Mouse (Mus musculus) right cerebral cortex, postnatal 25 days (tissue): Measurements from ENCODE around the gene Hmox2.

Source experiments
- DNase-seq: peaks from one replicate; pipeline ENCODE4 v3.0.0; 2022

Gene Hmox2

DNA sequence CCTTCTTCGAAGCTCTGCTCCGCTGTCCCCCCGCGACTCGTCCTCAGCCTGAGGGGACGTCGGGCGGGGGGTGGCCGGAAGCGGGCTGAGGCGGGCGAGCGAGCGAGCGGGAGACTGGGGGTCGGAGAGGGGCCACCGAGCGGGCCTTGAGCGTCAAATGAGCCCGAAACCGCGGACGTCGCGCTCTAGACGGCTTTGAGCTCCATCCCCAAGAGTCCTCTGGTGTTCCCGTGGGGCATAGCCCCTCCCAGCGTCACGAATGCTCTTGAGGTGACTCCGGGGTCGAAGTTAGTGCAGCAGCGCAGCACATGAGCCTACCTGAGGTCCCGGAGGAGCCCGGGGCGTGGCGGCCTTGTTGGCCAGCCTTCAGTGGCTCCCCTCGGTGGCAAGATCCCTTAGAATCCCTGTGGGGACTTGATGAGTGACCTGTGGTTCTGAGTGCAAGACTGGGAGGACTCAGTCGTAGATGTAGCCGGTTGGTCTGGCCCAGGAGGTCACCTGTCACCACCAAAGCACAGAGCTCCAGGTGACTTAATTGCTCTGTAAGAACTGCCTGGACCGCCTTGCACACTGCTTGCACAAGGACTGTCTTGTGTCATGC lies 467 bp downstream of the Hmox2 start:
- no peak for DNase-seq

DNA sequence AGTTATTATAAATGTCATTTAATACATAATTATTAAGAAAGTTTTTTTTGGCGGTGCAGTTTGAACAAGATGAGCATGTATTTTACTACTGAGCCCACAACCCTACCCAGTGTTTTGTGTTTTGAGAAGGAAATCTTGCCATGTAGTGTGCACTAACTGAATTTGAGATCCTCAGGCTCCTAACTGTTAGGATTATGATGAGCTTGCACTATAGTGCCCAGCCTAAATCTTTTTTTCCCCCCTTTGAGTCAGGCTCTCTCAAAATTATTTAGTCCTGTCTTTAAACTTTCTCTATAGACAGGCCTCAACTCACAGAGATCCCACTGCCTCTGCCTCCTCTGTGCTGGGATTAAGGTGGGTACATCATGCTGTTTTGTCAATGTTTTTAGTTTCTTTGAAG lies 1.4 kb downstream of the Hmox2 start:
- no peak for DNase-seq

DNA sequence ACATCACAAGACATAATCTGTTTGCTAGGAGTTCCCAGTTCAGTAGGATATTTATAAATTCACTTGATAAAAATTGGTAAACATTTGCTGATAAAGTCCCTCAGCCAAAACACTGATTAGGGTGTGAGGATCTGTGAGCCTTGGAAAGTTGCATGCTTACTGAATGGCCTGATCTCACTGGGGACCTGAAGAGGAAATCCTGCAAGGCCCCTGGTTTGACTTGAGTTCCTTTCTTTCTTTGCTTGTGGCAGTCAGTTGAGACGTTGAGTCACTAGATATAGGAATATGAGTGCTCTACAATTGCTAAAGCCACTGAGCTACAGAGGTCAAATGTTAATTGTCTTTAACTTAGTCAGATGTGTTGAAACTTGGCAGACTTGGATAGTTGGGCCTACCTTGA lies 1.8 kb downstream of the Hmox2 start:
- no peak for DNase-seq

DNA sequence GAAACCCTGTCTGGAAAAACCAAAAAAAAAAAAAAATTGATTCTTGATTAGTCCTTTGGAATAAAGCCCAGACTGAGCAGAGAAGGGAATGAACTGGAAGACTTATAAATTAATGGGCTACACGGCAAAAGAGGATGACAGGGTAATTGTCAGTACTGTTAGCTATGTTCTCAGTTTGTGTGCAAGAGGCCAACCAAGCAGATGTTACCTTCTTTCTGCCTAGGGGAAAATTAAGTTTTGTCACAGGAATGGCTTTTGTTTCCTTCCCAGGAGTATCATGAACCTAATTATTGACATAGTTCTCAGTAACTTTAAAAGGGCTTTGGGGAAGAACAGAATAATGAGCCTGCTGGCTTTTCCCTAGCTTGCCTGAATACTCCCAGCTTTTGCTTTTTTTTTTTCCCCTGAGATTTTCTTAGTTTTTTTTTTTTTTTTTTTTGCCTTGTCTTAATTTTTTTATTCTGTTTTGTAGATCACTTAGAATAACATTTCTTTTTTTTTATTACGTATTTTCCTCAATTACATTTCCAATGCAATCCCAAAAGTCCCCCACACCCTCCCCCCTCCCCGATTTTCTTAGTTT lies 4.7 kb downstream of the Hmox2 start:
- no peak for DNase-seq

DNA sequence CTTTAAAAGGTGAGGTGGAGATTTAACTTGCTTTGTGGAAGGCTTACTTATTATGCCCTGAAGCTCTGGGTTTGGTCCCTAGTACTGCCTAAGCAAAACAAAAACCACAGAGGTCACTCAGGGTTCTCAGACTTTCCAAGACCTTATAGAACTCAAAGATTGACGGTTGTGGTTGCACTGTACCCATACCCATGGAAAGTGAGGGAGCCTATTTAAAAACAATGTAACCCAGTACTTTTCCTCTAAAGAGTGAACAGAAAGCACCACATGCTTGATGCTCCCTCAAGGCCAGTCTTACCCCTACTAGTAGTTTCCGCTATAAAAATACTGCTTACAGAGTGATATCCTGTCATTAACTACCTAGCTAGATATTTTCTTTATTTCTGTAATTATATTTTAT lies 10.1 kb downstream of the Hmox2 start:
- DNase-seq, result no peak

DNA sequence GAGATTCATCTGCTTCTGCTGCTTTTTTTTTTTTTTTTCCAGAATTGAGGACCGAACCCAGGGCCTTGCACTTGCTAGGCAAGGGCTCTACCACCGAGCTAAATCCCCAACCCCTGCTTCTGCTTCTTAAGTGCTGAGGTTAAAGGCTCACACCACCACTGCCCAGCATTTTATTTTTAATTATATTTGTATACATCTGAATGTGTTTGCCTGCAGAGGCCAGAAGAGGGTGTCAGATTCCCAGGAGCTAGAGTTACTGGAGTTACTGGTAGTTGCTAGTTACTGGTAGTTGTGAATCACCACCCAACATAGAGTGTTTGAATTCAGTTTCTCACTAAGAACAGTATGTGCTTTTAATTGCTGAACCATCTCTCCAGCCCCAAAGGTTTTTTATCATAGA lies 13.8 kb downstream of the Hmox2 start:
- no peak for DNase-seq

DNA sequence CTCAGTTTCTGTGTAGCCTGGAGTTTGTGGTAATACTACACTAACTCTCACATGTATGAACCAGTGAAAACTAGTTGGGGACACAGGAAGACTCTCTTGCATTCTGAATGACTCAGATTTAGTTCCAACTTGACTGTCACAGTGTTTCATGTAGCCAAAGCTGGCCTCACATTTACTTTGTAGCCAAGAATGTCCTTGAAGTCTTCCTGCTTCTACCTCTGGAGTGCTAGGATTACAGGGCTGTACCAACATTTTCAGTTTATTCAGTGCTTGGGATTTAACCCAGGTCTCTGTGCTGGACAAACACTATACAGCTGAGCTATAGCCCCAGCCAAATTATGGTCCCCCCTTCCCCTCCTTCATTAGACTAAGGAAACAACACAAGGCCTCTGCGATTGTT lies 16.0 kb downstream of the Hmox2 start:
- no peak for DNase-seq

DNA sequence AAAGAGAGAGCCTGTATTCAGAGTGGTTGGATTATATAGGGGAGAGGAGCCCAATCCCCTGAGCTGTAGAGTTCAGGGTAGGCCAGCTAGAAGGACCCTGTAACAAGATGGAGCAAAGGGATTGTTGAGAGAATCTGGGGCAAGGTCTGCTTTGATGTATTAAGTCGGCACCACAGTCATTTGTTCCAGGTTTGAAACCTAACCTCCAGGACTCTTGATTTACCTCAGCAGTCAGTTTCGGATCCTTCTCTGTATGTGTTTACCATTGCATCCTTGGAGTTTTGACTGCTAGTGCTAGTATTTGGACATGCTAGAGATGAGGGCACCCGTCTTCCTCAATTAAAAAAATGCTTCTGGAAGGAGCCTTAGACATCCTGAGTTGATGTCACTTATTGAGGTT lies 26.0 kb downstream of the Hmox2 start:
- no peak for DNase-seq

DNA sequence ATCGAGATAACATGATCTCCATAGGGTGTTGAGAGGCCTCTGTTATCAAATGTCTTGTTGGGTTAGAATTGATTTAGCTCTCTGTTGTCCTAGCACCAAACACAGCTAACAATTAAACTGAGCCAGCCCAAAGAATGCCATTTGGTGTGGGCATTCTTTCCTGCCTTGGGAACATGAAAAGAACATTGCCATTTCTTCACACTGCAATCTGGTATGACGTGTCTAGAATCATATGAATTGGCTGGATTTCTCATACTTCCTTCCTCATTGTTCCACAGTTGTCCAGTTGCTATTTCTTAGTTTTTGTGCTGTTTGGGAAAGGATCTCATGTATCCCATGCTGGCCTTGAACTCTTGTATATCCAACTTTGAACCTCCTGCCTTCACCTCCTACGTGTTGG lies 27.9 kb downstream of the Hmox2 start:
- DNase-seq, result no peak

DNA sequence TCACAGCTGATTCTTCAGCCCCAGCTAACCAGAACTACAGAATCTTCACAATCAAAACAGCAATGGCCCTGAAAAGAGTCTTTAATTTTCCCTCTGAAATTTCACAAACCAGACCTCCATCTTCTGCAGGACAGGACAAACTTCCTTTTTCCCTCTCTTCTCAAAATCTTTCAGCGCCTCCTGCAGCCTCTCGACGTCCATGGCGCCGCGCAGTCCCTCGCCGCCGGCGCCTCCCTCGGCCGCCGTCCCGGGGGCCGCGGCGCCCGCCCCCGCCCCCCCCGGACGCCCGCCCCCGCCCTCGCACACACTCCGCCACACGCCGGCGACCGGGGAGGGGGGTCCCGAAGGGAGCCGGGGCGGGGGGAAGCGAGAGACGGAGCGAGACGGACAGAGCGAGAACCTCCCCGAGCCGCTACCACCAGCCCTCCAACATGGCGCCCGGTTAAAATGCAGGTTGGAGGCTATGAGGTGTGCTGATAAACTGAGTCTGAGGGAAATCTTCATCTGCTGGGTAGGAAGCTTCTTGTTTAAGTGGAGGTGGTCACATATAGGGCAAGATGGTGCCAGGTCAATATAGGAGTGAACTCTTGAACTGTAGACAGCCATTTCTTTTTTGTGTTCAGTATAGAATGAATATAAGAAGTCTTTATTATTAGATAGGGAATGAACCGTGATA lies 30.6 kb downstream of the Hmox2 start:
- DNase-seq, result peak; percentile 26

DNA sequence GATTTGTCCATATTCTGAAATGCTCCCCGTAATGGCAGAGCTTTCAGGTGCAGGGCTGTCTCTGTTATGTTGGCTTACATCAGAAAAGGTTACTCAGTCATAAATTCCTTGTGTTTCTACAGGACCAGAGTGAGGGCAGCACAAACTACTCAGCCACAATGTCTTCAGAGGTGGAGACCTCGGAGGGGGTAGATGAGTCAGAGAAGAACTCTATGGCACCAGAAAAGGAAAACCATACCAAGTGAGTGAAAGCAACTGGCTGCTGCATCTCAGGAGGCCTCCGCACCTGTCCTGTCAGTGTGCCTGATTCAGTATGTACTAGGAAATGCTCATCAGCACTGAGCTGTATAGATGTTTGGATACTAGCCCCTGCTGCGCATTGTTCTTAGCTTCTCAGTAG lies 36.3 kb downstream of the Hmox2 start:
- DNase-seq, result no peak

DNA sequence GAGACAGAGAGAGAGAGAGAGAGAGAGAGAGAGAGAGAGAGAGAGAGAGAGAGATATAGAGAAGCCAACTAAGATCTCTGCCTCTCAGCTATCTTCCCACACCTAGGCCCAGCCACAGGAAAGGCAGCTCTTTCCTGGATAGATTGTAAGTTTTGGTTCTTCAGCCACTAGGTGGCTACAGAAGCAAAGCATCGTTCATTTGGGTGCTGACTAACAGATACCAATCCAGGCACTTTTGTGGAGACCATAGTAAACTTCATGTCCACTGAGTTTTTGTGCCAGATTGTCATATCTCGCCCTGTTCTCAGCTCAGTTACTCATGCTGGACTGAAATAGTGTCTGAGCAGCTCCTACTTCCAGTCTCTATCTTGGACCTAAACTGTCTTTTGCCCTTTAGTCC lies 37.1 kb downstream of the Hmox2 start:
- no peak for DNase-seq

DNA sequence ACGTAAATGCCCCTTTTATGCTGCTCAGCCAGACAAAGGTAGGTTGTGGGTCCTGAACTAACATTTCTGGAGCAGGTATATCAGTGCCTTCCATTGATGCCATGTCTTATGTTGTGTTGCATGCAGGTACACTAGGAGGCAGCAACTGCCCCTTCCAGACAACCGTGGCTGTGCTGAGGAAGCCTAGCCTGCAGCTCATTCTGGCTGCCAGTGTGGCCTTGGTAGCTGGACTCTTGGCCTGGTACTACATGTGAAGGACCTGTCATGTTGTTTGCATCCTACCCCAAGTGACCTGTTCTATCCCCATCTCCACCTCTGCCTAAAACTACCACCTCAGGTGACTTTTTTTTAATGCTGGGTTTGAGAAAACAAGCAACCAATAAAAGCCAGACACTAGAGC lies 39.7 kb downstream of the Hmox2 start:
- no peak for DNase-seq

DNA sequence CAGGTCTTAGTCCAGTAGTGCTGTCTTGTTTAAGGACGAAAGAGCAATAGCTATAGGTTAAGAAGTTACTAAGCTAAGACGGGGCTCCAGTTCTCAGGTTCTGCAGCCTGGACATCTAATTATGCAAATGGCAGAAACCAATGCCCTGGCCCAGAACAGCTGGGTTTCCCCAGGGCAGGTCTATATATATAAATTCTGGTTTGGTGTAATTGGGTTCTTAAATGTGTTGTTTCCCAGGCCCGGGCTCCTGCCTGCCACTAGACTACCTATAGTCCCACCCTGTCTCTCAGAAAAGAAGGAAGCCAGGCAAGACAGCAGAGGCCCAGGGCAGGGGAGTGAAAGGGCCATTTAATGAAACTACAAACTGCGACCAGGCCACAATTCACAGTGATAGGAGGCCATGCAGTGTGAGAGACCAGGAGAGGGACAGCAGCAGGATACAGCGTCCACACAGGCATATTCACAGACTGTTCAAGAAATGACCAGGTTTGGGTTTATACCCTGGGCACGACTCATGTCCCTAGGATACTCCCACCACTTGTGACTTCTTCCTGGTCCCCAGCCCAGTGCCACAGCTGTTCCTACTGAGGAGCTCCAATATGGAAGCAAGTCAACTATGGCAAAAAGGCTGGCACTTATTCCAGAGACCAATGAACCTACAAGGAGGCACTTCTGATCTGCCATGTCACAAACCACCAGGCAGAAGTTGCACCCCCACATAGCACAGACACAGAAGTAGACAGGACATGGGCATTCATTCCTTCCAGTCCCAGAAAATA lies 41.0 kb downstream of the Hmox2 start:
- DNase-seq, result no peak

DNA sequence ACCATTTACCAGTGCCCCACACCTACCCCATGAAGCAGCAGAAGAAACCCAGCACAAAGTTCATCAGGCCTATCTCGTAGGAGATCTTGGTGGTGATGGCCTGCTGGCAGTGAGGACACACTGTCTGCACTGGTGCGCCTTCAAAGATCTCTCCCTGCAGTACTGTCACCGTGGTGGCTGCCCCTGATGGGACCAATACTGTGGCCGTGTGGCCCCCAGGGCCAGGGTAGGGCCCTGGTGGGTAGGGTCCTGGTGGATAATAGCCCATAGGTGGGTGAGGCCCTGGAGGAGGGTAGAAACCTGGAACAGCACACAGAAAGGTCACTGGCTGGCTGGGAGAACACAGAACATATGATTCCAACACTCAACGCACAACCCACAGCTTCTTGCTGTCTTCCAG lies 42.6 kb downstream of the Hmox2 start:
- DNase-seq, result no peak

DNA sequence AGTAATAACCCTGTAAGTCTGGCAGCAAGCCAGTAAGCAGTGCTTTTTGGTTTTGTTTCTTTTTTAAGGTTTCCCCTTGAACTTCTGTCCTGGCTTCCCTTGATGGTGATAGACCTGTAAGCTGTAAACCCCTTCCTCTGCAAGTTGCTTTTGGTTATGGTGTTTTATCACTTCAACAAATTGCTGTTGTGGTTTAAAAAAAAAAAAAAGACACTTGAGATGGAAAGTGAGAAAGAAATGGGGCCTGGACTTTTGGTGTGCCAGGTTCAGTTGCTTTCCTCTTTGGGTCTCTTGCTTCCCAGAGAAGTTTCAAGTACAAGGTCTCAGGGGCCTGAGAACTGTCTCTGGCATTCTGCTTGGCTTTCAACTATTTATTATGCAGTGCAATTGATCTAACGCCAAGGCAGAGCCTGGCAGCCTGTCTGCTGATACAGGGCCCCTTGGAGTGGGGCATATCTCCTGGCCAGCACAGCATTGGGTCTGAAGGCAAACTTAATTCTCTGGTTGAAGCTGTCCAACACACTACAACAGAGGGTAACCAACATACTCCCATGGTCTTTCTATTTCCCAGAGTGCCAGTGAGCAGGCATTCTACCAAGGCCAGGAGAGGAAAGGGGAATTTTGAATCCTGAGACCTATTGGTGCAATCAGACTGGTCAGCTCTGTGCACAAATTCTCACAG lies 47.3 kb downstream of the Hmox2 start:
- no peak for DNase-seq

DNA sequence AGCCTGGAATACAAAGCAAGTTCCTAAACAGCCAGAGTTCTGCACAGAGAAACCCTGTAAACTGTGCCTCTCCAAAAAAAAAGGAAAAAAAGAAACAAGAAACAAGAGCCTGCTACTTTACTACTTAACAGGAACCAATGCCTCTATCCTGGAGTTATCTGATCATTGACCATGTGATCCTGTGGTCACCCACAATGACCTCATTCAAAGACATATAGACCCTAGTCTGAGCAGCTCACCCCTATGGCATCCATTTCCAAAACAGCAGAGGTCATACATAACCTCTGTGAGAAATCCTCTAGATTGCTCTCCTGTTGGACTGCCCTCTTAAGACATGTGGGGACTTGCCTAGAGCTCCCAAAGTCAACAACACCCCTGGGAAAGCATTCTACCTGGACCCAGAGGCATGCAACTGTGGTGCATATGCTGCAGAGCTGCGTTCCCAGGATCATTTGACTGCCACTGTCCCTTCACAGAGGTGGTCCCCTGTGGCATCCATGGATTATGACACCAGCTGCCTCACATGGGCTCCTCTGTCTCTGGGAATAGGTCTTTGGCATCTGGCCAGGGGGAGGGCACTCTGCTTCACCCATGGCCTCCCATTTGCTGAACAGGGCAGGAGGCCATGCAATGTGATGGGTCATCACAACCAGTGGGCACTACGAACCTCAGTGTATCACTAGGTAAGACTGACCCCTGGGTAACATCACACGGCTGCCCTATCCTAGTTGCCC lies 51.2 kb downstream of the Hmox2 start:
- DNase-seq, result no peak

DNA sequence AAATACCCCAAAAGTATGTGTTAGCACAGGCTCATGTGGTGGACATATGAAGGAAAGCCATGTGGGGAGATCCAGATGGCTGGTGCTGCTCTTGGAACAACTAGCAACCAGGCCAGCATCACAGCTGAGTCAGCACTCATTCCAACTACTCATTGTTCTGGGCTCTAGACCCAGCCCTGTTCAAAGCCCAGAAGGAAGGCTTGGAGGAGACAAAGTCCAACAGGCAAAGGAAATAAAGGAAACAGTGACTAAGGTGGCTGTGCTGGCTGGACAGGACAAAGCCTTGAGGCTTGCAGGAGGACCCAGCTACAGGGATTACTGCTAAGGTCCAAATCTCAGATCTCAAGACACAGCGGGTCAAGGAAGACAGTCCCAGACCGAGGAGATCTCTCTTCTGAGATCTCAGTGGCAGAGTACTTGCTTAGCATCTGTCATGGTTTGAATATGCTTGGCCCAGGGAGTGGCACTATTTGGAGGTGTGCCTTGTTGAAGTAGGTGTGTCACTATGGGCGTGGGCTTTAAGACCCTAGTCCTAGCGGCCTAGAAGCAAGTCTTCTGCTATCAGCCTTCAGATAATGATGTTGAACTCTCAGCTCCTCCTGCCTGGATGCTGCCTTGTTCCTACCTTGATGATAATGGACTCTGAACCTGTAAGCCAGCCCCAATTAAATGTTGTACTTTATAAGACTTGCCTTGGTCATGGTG lies 51.9 kb downstream of the Hmox2 start:
- no peak for DNase-seq

DNA sequence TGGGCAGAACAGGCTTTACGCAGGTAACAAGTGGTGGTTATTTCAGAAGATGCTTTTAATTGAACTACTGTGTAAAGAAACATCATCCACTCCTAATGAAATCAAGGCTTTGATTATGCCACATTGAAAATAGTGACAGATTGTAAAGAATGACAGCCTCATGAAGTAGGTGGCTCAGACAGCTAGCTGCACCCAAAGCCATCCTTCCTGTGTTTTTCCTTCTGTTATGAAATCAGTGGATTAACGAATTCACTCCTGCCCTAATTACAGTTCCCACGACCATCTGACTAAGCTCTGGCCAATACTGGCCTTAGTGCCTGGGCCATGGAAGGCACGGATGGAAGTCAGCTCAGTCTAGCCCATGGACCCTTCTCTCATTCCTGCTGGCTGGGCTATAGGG lies 52.8 kb downstream of the Hmox2 start:
- no peak for DNase-seq

DNA sequence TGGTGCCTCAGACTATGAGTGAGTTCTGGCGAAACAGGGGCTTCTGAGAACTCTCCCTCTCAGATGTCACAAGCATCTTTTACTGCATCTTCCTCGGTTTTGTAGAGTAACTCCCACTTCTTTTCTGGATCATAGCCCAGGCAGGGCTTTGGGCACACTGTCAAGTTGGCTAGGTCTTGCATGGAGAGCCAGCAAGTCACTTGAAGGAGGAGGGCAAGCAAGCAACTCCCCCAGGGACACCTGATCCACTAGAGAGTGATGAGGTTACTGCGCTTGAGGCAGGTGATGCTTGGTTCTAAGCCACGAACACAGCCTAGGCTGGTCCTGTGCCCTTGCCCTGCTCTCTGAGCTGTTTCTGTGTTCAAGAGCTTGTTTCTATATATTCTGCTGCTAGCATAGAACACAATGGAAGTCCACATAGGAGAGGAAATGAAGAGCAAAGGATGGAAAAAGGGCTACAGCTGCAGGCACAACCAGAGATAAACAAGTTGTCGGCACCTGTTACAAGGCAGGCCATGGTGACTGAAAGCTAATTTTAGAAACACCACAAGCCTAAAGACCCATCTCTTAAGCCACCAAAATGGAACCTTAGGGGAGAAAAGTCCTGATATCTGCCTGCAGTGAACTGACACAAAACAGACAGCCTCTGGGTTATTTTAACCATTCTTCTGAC lies 55.5 kb downstream of the Hmox2 start:
- DNase-seq, result peak; percentile 66

DNA sequence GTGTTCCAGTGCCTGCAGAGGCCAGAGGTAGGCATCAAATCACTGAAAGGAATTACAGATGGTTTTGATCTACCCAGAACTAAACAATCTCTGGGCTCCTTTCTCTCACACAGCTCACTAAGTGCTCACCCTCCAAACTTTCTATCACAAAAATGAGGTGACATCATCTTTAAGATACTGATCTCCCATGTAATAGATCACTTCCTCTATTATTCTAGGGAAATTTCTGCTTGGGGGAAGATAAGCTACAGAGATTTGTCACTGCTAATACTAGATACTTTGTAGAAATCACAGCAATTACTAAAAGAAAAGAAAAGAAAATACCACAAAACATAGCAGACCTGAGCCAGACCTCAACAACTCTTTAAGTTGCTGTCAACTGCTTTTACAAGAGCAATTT lies 56.4 kb downstream of the Hmox2 start:
- DNase-seq, result no peak

DNA sequence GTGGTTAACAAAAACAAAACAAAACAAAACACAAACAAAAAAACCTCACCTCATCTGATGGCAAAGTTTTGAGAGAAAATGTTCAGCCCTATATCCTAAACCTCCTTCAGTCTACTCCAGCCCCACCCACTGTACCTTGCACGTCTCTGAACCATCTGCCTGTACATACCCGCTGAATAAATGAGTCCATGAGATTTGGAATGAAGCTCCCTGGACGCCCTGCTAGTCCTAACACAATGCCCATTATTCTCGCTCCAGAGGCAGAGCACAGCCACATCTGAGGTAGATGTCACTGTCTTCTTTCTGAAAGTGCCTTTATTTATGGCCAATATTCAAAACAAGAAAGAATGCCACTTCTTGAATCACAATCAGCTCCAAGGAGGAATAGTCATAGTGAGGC lies 59.5 kb downstream of the Hmox2 start:
- no peak for DNase-seq
